Mouse (Mus musculus) bone marrow, adult 2 months (tissue): ENCODE data around the gene 2900026A02Rik.

ENCODE experiments used
- CTCF ChIP-seq: fragments of 200-500 bp; IDR thresholded peaks from 2 replicates; pipeline ENCODE4 v1.5.1; 2011; ENCODE audit warnings: low read length, control low read depth; ENCODE audit not compliant: control insufficient read depth, insufficient read depth
- POLR2A ChIP-seq: fragments of 200-500 bp; IDR thresholded peaks from 2 replicates; pipeline ENCODE4 v1.6.1; 2011; ENCODE audit warnings: low read depth, mild to moderate bottlenecking, control low read depth, low read length, borderline replicate concordance; ENCODE audit not compliant: control insufficient read depth

DNA sequence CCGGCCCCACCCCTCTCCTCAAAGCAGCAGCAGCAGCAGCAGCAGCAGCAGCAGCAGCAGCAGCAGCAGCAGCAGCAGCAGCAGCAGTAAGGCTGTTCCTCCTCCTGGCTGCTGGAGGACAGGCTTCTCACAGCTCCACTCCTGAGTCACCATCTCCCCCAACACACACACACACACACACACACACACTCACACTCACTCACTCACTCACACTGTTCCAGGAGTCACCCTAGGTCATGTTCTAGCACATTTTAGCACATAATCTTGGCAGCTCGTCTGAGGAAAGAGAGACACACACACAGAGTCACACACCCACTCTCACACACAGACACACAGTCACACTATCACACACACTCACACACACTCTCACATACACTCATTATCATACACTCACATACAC lies 74.4 kb downstream of the 2900026A02Rik start:
- TF ChIP-seq CTCF = no peak
- TF ChIP-seq POLR2A = no peak
